Mouse (Mus musculus) megakaryocyte, embryonic 14.5 days (primary cell): Measurements from ENCODE around the gene Ptov1.

ENCODE experiments used
- FLI1 ChIP-seq: IDR thresholded peaks from 2 replicates; pipeline ENCODE4 v1.6.1; 2012; ENCODE audit warnings: low read length, inconsistent platforms, mixed read lengths
- GATA1 ChIP-seq: IDR thresholded peaks from 3 replicates; pipeline ENCODE4 v1.6.1; 2012; ENCODE audit warnings: mixed read lengths, low read length, inconsistent platforms, borderline replicate concordance

DNA sequence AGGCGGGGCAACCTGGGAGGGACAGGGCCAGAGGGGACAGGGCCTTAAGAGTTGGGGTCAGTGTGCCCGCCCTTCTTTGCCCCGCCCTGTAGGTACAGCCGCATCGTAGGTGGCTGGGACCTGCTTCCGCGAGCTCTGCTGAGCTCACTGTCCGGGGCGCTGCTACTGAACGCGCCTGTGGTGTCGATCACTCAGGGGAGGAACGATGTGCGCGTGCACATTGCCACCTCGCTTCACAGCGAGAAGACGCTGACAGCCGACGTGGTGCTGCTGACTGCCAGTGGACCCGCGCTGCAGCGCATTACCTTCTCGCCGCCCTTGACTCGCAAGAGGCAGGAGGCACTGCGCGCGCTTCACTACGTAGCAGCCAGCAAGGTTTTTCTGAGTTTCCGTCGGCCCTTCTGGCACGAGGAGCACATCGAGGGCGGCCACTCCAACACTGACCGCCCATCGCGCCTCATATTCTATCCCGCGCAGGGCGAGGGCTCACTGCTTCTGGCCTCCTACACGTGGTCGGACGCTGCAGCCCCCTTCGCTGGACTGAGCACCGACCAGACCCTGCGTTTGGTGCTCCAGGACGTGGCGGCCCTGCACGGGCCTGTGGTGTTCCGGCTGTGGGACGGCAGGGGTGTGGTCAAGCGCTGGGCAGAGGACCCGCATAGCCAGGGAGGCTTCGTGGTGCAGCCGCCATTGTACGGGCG is 29.9 kb downstream of the Ptov1 start:
- TF ChIP-seq GATA1 (no peak), FLI1 (no peak)
